In the genomic region with DNA sequence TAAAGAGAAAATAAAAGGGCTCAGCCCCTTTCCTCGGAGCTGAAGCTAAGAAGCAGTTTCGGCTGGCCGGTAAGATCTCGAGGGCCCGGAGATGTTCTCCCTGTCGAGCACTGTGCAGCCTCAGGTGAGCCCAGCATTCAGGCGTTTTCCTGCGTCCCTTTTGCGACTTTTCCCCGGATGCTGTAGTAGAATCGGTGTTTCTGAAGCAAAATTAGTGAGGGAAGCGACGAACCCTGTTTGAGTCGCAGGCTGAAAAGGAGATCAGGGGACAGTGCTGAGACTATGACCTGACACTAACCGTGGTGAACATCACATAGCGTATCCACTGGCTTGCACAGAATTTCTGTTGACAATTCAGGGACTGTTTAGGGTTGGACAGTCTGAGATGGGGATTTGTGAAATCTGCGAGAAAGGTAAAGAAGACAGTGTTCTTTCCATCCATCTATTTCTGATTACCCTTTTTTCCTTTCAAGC, we compare ENCODE assay signal across 8 mouse cellular contexts. TPM values are rescaled to one million over a fixed set of nuclear protein-coding genes. Genes with fewer than 3 reads are reported as not detected.
A peak's percentile ranks its signal among the peaks of the same experiment; 100 is the strongest.
DNase-seq lines count a peak whose midpoint lies in the region; ATAC-seq and TF ChIP-seq lines count a peak whose summit lies in the region.

No protein-coding gene starts in this region.

- no peaks in the 10 kb centered on the region for H3K9me3 ChIP-seq in hindbrain, embryonic 16.5 days (ENCODE audit: control insufficient read depth, low read length)
- no peaks in the 10 kb centered on the region for H3K9me3 ChIP-seq in midbrain, embryonic 15.5 days

- peak; percentile 42 for ATAC-seq in common myeloid progenitor, adult 5-6 weeks (replicated peaks; ENCODE audit: low read depth, poor library complexity, severe bottlenecking)
- peak; percentile 48 for ATAC-seq in hindbrain, embryonic 16.5 days
- ATAC-seq in midbrain, embryonic 15.5 days (replicated peaks) = peak; percentile 38

- H3K27ac ChIP-seq in kidney, adult 2 months (ENCODE audit: insufficient read depth, low read depth, low read length) = peak overlapping the region; percentile 79
- H3K27ac ChIP-seq in hindbrain, embryonic 16.5 days (ENCODE audit: low read depth, low read length) = peak overlapping the region; percentile 99
- H3K27ac ChIP-seq in midbrain, embryonic 15.5 days = peak overlapping the region; percentile 98

- peak overlapping the region; percentile 82 for H3K4me3 ChIP-seq in kidney, adult 2 months (ENCODE audit: insufficient read depth, low read depth, low read length)
- H3K4me3 ChIP-seq in hindbrain, embryonic 16.5 days (ENCODE audit: low read length) = peak overlapping the region; percentile 87
- H3K4me3 ChIP-seq in midbrain, embryonic 15.5 days = peak overlapping the region; percentile 93

- TF ChIP-seq CTCF in kidney, adult 2 months (conservative IDR thresholded peaks at IDR 0.05; ENCODE audit: insufficient read depth, insufficient read length, low read depth, low read length) = no peak

- DNase-seq in kidney, adult 2 months = no peak
- DNase-seq in kidney, adult 9 months = no peak
- DNase-seq in left cerebral cortex, adult 11 months (ENCODE audit: low spot score) = no peak
- DNase-seq in kidney, adult 18-20 months = no peak
- DNase-seq in lung, adult 18-20 months = no peak

- H3K36me3 ChIP-seq in kidney, adult 2 months (ENCODE audit: control insufficient read depth, insufficient read depth, low read length) = no peaks in the 10 kb centered on the region; the same call in 1 of the 2 replicates
- H3K36me3 ChIP-seq in hindbrain, embryonic 16.5 days (ENCODE audit: control insufficient read depth, insufficient read depth, low read length) = no peaks in the 10 kb centered on the region
- H3K36me3 ChIP-seq in midbrain, embryonic 15.5 days (replicated peaks) = no peaks in the 10 kb centered on the region

- no peak for TF ChIP-seq POLR2A in kidney, adult 2 months (IDR thresholded peaks at IDR 0.05; ENCODE audit: low read depth, low read length)

- peaks cover 11% of the 10 kb centered on the region for H3K4me1 ChIP-seq in kidney, adult 2 months (ENCODE audit: control insufficient read depth, insufficient read depth, low read length)
- H3K4me1 ChIP-seq in hindbrain, embryonic 16.5 days (ENCODE audit: control insufficient read depth, insufficient read depth, low read depth, low read length) = peaks cover 29% of the 10 kb centered on the region
- H3K4me1 ChIP-seq in midbrain, embryonic 15.5 days = peaks cover 31% of the 10 kb centered on the region

- under 1% methylated on average over 17 of the region's 17 CpGs for WGBS in kidney, adult 2 months
- WGBS in hindbrain, embryonic 16.5 days = under 1% methylated on average over 17 of the region's 17 CpGs
- WGBS in midbrain, embryonic 15.5 days = under 1% methylated on average over 17 of the region's 17 CpGs

- H3K27me3 ChIP-seq in kidney, adult 2 months (replicated peaks; ENCODE audit: control insufficient read depth, insufficient read depth, low read length) = no peaks in the 10 kb centered on the region
- H3K27me3 ChIP-seq in hindbrain, embryonic 16.5 days (replicated peaks; ENCODE audit: control insufficient read depth, insufficient read depth, low read length) = no peaks in the 10 kb centered on the region
- H3K27me3 ChIP-seq in midbrain, embryonic 15.5 days (replicated peaks) = no peaks in the 10 kb centered on the region

- H3K9ac ChIP-seq in hindbrain, embryonic 16.5 days (ENCODE audit: low read depth, low read length) = peak overlapping the region; percentile 85
- H3K9ac ChIP-seq in midbrain, embryonic 15.5 days = peak overlapping the region; percentile 87

- H3K4me2 ChIP-seq in hindbrain, embryonic 16.5 days (ENCODE audit: low read length) = peak overlapping the region; percentile 58
- H3K4me2 ChIP-seq in midbrain, embryonic 15.5 days = peak overlapping the region; percentile 87

RNA-seq across cellular contexts. Expression of gene Yme1l1, which starts 0.5 kb away (rescaled TPM):
- polyA plus RNA-seq in kidney, adult 2 months (2012; rRNA removed) = 5.0 and 7.7 TPM in 2 replicates
- total RNA-seq in common myeloid progenitor, adult 5-6 weeks (2017) = 99.5 and 128 TPM in 2 replicates
- 49.9 and 56.3 TPM in 2 replicates for polyA plus RNA-seq in hindbrain, embryonic 16.5 days (2015; fragmentation: Nextera tagmentation; extraction: Ambion mirVana)
- 57.3 and 64.6 TPM in 2 replicates for polyA plus RNA-seq in midbrain, embryonic 15.5 days (2015; fragmentation: Nextera tagmentation; extraction: Ambion mirVana)

RNA-seq across cellular contexts. Expression of gene Mastl, which starts 0.8 kb away (rescaled TPM):
- 0.19 and 0.22 TPM in 2 replicates for polyA plus RNA-seq in kidney, adult 2 months (2012; rRNA removed)
- 12.3 and 21.9 TPM in 2 replicates for total RNA-seq in common myeloid progenitor, adult 5-6 weeks (2017)
- polyA plus RNA-seq in hindbrain, embryonic 16.5 days (2015; fragmentation: Nextera tagmentation; extraction: Ambion mirVana) = 2.3 and 3.0 TPM in 2 replicates
- 1.9 and 2.0 TPM in 2 replicates for polyA plus RNA-seq in midbrain, embryonic 15.5 days (2015; fragmentation: Nextera tagmentation; extraction: Ambion mirVana)

RNA-seq across cellular contexts. Expression of gene 4931423N10Rik, which starts 50.6 kb away (rescaled TPM):
- polyA plus RNA-seq in kidney, adult 2 months (2012; rRNA removed) = not detected in 2 replicates
- total RNA-seq in common myeloid progenitor, adult 5-6 weeks (2017) = not detected in 2 replicates
- not detected in 2 replicates for polyA plus RNA-seq in hindbrain, embryonic 16.5 days (2015; fragmentation: Nextera tagmentation; extraction: Ambion mirVana)
- polyA plus RNA-seq in midbrain, embryonic 15.5 days (2015; fragmentation: Nextera tagmentation; extraction: Ambion mirVana) = 0.09 and 0.18 TPM in 2 replicates
